Mouse (Mus musculus) spleen, postnatal 0 days (tissue): ENCODE results near the gene Hist2h3c2. TPM values are rescaled to one million over a fixed set of nuclear protein-coding genes. Genes with fewer than 3 reads are reported as not detected.

Experiments used
- polyA plus RNA-seq: library from polyadenylated mRNA; unstranded; fragments of >200 nt; fragmentation: Nextera tagmentation; extraction: Ambion mirVana; gene quantifications from 2 replicates; pipeline ENCODE4 v1.2.1, GENCODE M21; 2015

Hist2h3c2 gene
- 23.0 and 25.0 TPM in 2 replicates for polyA plus RNA-seq

DNA sequence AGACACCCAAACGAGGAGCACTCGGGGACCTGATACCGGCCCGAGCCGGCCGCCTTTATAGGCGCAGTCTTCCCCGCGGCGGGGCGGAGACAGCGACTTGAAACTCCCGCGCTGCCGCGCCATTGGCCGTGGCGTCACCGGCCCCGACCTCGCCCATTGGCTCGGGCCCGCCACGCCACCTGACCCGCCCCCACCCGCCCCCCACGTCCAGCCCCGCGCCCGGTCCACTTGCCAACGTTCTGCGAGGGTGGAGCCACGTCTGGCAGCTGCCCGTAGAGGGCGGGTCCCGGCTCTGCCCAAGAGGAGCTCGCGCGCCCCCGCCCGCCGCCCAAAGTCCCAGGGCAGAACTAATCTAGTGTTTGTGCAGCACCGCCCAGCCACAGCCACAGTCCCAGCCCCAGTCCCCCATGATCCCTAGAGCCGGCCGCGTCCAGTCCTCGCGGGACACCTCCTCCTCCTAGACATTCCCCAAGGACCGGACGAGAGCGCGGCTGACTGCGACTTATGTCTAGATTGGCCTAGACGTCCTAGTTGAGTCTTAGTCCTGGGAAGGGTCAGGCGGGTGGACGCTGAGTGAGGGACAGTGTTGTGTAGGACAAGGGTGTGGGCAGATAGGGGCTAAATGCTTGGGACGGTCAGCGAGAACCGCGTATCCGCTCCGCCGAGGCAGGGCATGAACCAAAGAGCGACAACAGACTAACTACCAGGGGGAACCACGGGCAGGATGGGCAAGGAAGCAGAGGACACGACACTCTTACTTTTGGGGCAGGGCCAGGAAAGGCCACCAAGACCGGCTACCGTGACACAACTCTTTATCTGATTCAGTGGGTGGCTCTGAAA lies at the start of gene Hist2h3c2:
Gene Hist2h3c2 (minus strand): TSS at position 174 of the 840 bp plus-strand sequence.

GRCm38 (mm10) chr3:96269511-96270474 lies 30.9 kb upstream of the Hist2h3c2 start, which contains the start of gene Hist2h2bb:
Gene Hist2h2bb (plus strand): TSS chr3:96269752.

GRCm38 (mm10) chr3:96268051-96268775 lies 29.3 kb upstream of the Hist2h3c2 start, which contains the start of gene Hist2h3b:
Gene Hist2h3b (plus strand): TSS chr3:96268654.

DNA sequence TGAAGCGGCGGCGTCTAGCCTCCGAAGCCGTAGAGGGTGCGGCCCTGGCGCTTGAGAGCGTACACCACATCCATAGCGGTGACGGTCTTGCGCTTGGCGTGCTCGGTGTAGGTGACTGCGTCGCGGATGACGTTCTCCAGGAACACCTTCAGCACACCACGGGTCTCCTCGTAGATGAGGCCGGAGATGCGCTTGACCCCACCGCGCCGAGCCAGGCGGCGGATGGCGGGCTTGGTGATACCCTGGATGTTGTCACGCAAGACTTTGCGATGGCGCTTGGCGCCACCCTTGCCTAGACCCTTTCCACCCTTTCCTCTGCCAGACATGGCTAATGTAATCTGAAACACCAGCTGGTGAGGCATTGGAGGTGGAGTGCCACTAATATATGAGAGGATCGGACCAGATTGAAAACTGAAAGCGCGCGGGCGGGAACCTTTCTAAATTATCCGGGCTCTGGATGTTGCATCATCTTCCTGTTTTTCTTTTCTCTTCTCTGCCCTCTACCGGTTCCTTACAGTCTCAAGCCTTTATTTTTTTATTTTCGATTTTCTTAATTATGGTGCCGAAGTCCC lies 24.1 kb upstream of the Hist2h3c2 start, which contains the start of gene Hist2h4:
Gene Hist2h4 (minus strand): TSS at position 333 of the 572 bp plus-strand sequence.

DNA sequence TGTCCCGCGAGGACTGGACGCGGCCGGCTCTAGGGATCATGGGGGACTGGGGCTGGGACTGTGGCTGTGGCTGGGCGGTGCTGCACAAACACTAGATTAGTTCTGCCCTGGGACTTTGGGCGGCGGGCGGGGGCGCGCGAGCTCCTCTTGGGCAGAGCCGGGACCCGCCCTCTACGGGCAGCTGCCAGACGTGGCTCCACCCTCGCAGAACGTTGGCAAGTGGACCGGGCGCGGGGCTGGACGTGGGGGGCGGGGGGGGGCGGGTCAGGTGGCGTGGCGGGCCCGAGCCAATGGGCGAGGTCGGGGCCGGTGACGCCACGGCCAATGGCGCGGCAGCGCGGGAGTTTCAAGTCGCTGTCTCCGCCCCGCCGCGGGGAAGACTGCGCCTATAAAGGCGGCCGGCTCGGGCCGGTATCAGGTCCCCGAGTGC lies 7.5 kb upstream of the Hist2h3c2 start, which contains the start of gene Hist2h3c1:
Gene Hist2h3c1 (plus strand): TSS at position 259 of the 430 bp plus-strand sequence.

GRCm38 (mm10) chr3:96245003-96245886 lies 6.3 kb upstream of the Hist2h3c2 start, which contains the start of gene Hist2h2aa1:
Gene Hist2h2aa1 (plus strand): TSS chr3:96245497.

DNA sequence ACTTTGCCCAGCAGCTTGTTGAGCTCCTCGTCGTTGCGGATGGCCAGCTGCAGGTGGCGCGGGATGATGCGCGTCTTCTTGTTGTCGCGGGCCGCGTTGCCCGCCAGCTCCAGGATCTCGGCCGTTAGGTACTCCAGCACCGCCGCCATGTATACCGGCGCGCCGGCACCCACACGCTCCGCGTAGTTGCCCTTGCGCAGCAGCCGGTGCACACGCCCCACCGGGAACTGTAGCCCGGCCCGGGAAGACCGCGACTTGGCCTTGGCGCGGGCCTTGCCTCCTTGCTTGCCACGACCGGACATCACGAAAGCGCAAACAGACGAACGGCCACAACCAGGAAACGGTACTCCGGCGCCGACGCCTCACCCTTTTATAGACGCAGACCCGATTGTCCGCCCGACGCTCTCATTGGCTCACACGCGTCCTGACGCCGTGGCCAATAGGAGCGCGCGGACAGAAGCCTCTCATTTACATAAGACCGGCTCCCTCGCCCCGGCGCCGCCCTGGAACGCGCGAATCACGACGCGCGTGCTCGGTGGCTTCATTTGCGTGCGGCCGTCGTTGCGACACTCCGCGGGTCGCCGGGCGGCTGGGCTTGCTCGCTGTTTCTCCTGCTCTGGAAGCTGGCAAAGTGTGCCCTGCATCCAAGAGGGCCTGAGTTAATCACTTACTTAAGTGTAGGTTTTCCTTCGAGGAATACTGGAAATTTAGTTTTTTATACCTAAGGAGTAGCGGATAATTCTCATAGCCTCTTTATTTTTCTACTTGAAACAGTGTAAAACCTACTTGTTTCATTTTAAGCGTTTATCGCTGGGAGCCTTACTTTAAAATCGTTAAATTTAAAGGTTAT lies 1.2 kb upstream of the Hist2h3c2 start, which contains the start of gene Hist2h2aa2:
Gene Hist2h2aa2 (minus strand): TSS at position 328 of the 850 bp plus-strand sequence.

DNA sequence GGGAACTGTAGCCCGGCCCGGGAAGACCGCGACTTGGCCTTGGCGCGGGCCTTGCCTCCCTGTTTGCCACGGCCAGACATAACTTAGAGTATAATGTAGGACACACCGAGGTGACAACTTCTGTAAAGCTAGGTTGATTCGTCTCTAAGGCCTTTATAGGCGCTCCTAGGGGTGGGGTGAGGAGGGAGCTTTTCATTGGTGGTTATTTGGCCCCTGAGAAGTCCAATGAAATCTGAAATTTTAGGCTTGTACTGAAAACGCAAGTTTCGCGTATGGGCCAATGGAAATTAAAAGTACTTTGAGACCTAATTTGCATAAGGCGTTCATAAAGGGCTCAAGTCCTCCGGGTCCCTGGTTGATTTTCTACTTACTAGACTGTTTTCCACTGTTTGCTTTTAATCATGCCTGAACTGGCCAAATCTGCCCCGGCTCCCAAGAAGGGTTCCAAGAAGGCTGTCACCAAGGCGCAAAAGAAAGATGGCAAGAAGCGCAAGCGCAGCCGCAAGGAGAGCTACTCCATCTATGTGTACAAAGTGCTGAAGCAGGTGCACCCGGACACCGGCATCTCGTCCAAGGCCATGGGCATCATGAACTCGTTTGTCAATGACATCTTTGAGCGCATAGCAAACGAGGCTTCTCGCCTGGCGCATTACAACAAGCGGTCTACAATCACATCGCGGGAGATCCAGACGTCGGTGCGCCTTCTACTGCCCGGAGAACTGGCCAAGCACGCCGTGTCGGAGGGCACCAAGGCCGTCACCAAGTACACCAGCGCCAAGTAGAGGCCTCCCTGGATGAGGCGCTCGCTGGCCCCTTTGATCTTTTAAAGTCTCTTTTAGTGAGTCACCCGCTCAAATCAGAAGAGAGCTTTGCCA lies 17.9 kb downstream of the Hist2h3c2 start, which contains the start of the genes Hist2h2ac and Hist2h2be:
Gene Hist2h2ac (minus strand): TSS at position 116 of the 875 bp plus-strand sequence.
Gene Hist2h2be (plus strand): TSS at position 355 of the 875 bp plus-strand sequence.

DNA sequence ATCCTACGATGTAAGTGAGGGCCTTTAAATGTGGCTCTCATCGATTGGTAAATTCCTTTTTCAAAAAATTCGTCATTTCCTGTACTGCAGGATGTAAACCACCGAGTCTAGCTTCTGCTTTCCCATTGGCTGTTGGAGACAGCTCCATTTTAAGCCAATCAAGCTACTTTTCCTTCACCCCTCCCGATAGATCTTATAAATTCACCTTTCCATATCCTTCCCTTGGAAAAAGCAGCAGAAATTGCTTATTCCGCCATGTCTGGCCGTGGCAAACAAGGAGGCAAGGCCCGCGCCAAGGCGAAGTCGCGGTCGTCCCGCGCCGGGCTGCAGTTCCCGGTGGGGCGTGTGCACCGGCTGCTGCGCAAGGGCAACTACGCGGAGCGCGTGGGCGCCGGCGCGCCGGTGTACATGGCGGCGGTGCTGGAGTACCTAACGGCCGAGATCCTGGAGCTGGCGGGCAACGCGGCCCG lies 19.2 kb downstream of the Hist2h3c2 start, which contains the start of the genes Bola1 and Hist2h2ab:
Gene Bola1 (minus strand): TSS at position 49 of the 470 bp plus-strand sequence.
Gene Hist2h2ab (plus strand): TSS at position 205 of the 470 bp plus-strand sequence.

Other genes with a start within 250 kb of the Hist2h3c2 start
- 16.2 and 21.1 TPM in 2 replicates for gene Plekho1, start 243.1 kb downstream of the Hist2h3c2 start, polyA plus RNA-seq
- 23.9 and 26.4 TPM in 2 replicates for gene Vps45, start 180.7 kb downstream of the Hist2h3c2 start, polyA plus RNA-seq
- gene Otud7b, start 134.6 kb downstream of the Hist2h3c2 start, polyA plus RNA-seq: 11.7 and 13.6 TPM in 2 replicates
- 3.3 and 5.4 TPM in 2 replicates for gene Mtmr11, start 77.1 kb downstream of the Hist2h3c2 start, polyA plus RNA-seq
- gene Sf3b4, start 66.8 kb downstream of the Hist2h3c2 start, polyA plus RNA-seq: 77.0 and 80.7 TPM in 2 replicates
- gene Sv2a, start 58.0 kb downstream of the Hist2h3c2 start, polyA plus RNA-seq: 0.94 and 1.4 TPM in 2 replicates
- gene Bola1, start 19.4 kb downstream of the Hist2h3c2 start, polyA plus RNA-seq: 63.3 and 67.3 TPM in 2 replicates
- gene Hist2h2ab, start 19.3 kb downstream of the Hist2h3c2 start, polyA plus RNA-seq: 1.0 TPM in 1 of 2 replicates, not detected in the other
- 26.4 and 35.3 TPM in 2 replicates for gene Hist2h2ac, start 18.2 kb downstream of the Hist2h3c2 start, polyA plus RNA-seq
- gene Hist2h2be, start 18.0 kb downstream of the Hist2h3c2 start, polyA plus RNA-seq: 5.3 and 7.1 TPM in 2 replicates
- 186 and 191 TPM in 2 replicates for gene Hist2h2aa2, start 1.1 kb upstream of the Hist2h3c2 start, polyA plus RNA-seq
- gene Hist2h2aa1, start 6.4 kb upstream of the Hist2h3c2 start, polyA plus RNA-seq: 81.9 and 88.4 TPM in 2 replicates
- gene Hist2h3c1, start 7.6 kb upstream of the Hist2h3c2 start, polyA plus RNA-seq: 1.7 and 4.4 TPM in 2 replicates
- gene Hist2h4, start 24.2 kb upstream of the Hist2h3c2 start, polyA plus RNA-seq: 105 and 133 TPM in 2 replicates
- 216 and 277 TPM in 2 replicates for gene Hist2h3b, start 29.5 kb upstream of the Hist2h3c2 start, polyA plus RNA-seq
- gene Hist2h2bb, start 30.6 kb upstream of the Hist2h3c2 start, polyA plus RNA-seq: 27.1 and 37.8 TPM in 2 replicates
- 4.8 and 7.0 TPM in 2 replicates for gene Fcgr1, start 54.8 kb upstream of the Hist2h3c2 start, polyA plus RNA-seq
- gene BC107364, start 213.2 kb upstream of the Hist2h3c2 start, polyA plus RNA-seq: not detected in 2 replicates